Mouse (Mus musculus): ENCODE data around the gene Btn1a1.

GRCm38 (mm10) chr13:23466911-23467310 is 1.2 kb upstream of the Btn1a1 start:
- no peak for TF ChIP-seq CTCF (IDR thresholded peaks at IDR 0.05; ENCODE audit: low read depth)
- no peak for TF ChIP-seq EP300 (optimal IDR thresholded peaks at IDR 0.05)
